Mouse (Mus musculus): Measurements from ENCODE around the gene Ap4b1.

DNA sequence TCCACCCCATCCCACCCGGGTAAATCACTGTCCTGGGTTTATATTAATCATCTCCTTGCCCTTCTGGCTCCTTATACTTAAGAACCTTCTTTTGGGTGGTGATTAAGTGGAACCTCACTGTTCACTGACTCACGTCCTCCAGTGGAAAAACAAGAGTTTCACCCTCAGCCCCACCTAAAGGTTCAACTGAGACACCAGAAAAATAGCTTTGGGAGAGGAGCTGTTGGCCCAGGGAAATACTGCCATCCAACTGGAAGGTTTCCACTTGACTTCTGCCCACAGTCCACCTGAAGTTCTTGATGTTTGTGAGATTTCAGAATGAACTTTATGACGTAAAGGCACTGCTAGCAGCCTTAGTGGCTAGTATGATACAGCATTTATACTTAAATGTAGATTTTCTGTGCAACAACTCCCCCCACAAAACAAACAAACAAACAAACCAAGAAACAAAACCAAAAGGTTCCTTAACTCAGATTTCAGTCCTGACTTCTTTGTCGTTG is 53.5 kb downstream of the Ap4b1 start:
- TF ChIP-seq POLR2A (IDR thresholded peaks at IDR 0.05; ENCODE audit: insufficient read length, low read depth) (no peak), E2F4 (IDR thresholded peaks at IDR 0.05; ENCODE audit: insufficient read depth) (no peak), USF1 (IDR thresholded peaks at IDR 0.05; ENCODE audit: low read depth) (no peak), TCF3 (IDR thresholded peaks at IDR 0.05; ENCODE audit: insufficient read length, low read depth) (no peak), MYOG (IDR thresholded peaks at IDR 0.05; ENCODE audit: control insufficient read depth in 1 of 3, insufficient read depth in 1 of 3, insufficient read length in 2 of 3, low read depth in 2 of 3) (no peak), TCF12 (IDR thresholded peaks at IDR 0.05; ENCODE audit: insufficient read depth, poor library complexity, severe bottlenecking) (no peak), POLR2AphosphoS2 (IDR thresholded peaks at IDR 0.05; ENCODE audit: insufficient read length, low read depth) (no peak), MAX (IDR thresholded peaks at IDR 0.05; ENCODE audit: low read depth) (no peak), MYOD1 (IDR thresholded peaks at IDR 0.05; ENCODE audit: control insufficient read depth in 1 of 3, insufficient read length in 2 of 3, low read depth in 2 of 3) (no peak)

All from myocyte (in vitro differentiated cells).